Mouse (Mus musculus) erythroblast, embryonic 14.5 days (primary cell): ENCODE data around the gene Add3. TPM values are rescaled to one million over a fixed set of nuclear protein-coding genes. Genes with fewer than 3 reads are reported as not detected.

ENCODE experiments used
- H3K27me3 ChIP-seq: 2 replicates; pipeline ENCODE4 v1.6.1; 2012; ENCODE audit warnings: inconsistent platforms; ENCODE audit not compliant: control insufficient read depth
- H3K36me3 ChIP-seq: 2 replicates; pipeline ENCODE4 v1.6.1; 2012; ENCODE audit warnings: mild to moderate bottlenecking, inconsistent platforms; ENCODE audit not compliant: control insufficient read depth
- H3K4me1 ChIP-seq: 2 replicates; pipeline ENCODE4 v1.6.1; 2012; ENCODE audit warnings: inconsistent platforms; ENCODE audit not compliant: control insufficient read depth
- H3K4me3 ChIP-seq: replicated peaks from 2 replicates; pipeline ENCODE3; 2012; ENCODE audit warnings: moderate library complexity, mild to moderate bottlenecking, inconsistent platforms
- H3K9me3 ChIP-seq: 2 replicates; pipeline ENCODE4 v1.6.1; 2012; ENCODE audit warnings: low read length, inconsistent platforms, mixed read lengths; ENCODE audit not compliant: control insufficient read depth
- GATA1 ChIP-seq: IDR thresholded peaks from 2 replicates; pipeline ENCODE4 v1.6.1; 2012; ENCODE audit warnings: low read length, inconsistent platforms, mixed read lengths
- TAL1 ChIP-seq: IDR thresholded peaks from 3 replicates; pipeline ENCODE4 v1.6.1; 2012; ENCODE audit warnings: low read length, inconsistent platforms, mixed read lengths
- polyA plus RNA-seq: library from polyadenylated mRNA; stranded (reverse); fragments of >175 nt; gene quantifications from 2 replicates; pipeline ENCODE4 v1.2.3, GENCODE M21; 2012

Gene Add3
- polyA plus RNA-seq, 1 experiment, result 0.18 TPM

DNA sequence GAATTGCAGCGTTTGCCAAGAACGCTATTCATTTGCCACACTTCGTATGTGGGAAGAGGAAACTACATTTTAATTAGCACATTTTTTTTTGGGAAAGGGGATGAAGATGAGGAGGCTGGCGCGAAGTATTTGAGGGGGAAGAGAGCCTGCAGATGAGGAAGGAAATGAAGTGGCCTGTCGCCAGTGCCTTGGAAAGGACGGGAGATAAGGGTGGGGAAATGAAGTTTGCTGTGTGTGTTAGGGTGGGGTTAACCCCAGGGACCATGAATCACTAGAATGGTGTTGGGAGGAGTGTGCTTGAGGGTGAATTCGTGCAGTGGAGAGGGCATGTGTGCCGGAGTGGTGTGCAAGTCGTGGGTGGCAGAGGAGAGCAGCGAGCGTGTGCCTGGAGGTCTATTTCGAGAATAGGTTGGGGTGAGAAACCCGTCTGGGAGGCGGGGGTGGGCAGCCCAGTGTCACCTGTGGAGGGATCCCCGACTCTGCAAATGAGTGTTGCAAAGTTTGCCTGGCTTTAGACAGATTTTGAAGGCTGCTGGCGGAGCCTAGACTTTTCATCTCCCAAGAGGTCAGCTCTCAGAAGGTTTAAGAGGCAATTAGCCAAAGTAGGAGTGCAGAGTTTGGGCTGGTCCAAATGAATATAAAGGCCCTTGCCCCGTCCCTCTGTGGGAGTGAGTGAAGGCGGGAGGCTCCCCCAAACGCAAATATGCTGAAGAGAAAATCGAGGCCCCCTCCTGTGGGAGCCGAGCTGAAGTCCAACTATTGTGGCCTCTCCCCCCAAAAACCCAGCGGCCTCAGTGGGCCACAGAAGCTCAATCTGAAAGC, 1.2 kb downstream of the Add3 start:
- no peak for TF ChIP-seq GATA1
- TF ChIP-seq TAL1, result no peak
- peaks cover 38% of the 10 kb centered on the region for H3K4me1 ChIP-seq

DNA sequence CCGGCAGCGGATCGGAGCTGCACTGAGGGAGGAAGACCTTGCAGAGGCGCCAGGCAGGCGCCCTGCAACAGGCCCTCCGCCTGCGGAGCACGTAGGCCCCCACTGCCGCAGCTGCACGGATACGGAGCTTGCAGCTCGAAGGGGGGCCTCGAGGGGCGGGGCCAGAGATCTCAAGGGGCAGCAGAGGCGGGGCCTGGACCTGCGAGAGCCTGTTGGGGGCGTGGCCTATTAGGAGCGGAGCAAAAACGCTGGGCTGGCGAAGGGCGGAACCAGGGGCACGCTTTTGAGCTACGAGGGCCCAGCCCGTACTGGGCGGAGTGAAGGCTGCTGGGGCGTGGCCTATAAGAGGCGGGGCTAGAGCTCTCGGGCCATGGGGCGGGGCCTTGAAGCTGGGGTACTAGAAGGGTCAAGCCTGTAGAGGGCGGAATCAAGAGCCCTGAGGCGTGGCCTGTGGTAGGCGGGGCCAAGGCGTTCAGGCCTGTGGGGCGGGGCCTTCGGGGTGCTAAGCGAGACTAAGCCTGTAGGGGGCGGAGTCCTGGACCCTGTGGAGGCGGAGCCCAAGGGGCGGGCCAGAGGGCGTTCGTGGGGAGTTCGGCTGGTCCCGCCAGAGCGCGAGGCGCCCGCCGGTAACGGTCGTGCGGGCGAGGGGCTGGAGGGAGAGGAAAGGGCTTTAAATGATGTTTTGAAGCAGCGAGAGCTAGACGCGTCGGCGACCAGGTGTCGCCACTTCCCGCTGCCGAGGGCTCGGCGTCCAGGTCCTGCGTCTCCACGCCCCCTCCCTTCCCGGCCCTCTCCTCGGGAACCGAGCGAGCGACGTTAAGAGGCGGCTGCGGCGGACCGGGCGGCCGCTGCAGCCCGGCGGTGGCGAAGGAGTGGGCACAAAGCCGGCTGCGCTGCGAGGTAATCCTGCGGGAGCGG, 2.2 kb downstream of the Add3 start:
- Histone ChIP-seq H3K36me3 (no peaks in the 10 kb centered on the region), H3K4me3 (peak overlapping the region; percentile 82), H3K4me1 (peaks cover 38% of the 10 kb centered on the region), H3K9me3 (peaks cover 2% of the 10 kb centered on the region; the same call in 1 of the 2 replicates), H3K27me3 (peaks cover 54% of the 10 kb centered on the region)
- TF ChIP-seq TAL1 (no peak), GATA1 (no peak)

More for the DNA sequence above, 1.2 kb downstream of the Add3 start:
- Histone ChIP-seq H3K36me3 (no peaks in the 10 kb centered on the region), H3K9me3 (peaks cover 2% of the 10 kb centered on the region; the same call in 1 of the 2 replicates), H3K4me3 (peak overlapping the region; percentile 82), H3K27me3 (peaks cover 54% of the 10 kb centered on the region)

GRCm38 (mm10) chr19:53143108-53143971, 3.1 kb downstream of the Add3 start:
- no peaks in the 10 kb centered on the region for H3K36me3 ChIP-seq

DNA sequence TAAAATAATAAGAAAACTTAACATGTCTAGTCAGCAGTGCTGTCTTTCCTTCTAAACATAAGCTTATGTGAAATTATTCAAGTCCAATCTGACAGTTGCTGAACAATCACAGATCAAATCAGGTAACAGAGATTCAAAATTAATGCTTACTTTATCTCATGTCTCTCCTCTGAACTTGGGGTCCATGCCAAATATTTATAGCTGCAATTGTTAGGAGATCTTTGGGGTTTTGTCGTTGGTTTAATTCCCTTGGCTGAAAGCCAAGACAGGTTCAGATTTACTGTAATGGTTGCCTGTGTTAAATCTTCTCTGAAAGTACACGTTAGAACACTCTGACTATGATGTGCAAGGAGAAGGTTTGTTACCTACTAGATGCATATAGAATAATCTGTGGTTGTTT, 4.8 kb downstream of the Add3 start:
- no peak for TF ChIP-seq TAL1
- no peak for TF ChIP-seq GATA1
- peaks cover 2% of the 10 kb centered on the region; the same call in 1 of the 2 replicates for H3K9me3 ChIP-seq
- peaks cover 38% of the 10 kb centered on the region for H3K4me1 ChIP-seq
- peaks cover 41% of the 10 kb centered on the region for H3K27me3 ChIP-seq
- no peak overlapping the region for H3K4me3 ChIP-seq
- H3K36me3 ChIP-seq, result no peaks in the 10 kb centered on the region

More at GRCm38 (mm10) chr19:53143108-53143971, 3.1 kb downstream of the Add3 start:
- peaks cover 38% of the 10 kb centered on the region for H3K4me1 ChIP-seq
- TF ChIP-seq TAL1, result no peak
- peak overlapping the region; percentile 82 for H3K4me3 ChIP-seq
- peaks cover 53% of the 10 kb centered on the region for H3K27me3 ChIP-seq
- peaks cover 2% of the 10 kb centered on the region; the same call in 1 of the 2 replicates for H3K9me3 ChIP-seq

DNA sequence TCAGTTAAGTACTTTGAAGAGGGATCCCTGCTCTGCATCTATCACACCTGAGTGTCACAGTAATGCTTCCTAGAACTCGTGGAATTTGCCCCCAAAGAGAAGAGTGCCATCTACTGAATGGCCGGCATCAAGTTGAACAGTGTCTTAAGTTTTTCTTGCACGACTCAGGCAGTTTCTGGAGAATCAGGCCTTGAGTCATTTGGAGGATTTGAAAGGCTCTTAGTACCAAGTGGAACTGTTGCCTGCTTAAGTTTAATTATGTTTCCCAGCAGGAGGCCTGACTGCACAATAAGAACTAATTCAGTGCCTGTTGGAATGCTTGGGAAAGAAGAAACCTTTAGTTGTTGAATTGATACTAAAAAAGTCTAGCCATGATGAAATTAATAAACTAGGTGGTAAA, 9.1 kb downstream of the Add3 start:
- no peak overlapping the region for H3K4me3 ChIP-seq
- H3K36me3 ChIP-seq, result no peaks in the 10 kb centered on the region
- no peaks in the 10 kb centered on the region for H3K9me3 ChIP-seq
- TF ChIP-seq TAL1, result no peak
- no peak for TF ChIP-seq GATA1
- peaks cover 1% of the 10 kb centered on the region for H3K27me3 ChIP-seq
- peaks cover 3% of the 10 kb centered on the region for H3K4me1 ChIP-seq

DNA sequence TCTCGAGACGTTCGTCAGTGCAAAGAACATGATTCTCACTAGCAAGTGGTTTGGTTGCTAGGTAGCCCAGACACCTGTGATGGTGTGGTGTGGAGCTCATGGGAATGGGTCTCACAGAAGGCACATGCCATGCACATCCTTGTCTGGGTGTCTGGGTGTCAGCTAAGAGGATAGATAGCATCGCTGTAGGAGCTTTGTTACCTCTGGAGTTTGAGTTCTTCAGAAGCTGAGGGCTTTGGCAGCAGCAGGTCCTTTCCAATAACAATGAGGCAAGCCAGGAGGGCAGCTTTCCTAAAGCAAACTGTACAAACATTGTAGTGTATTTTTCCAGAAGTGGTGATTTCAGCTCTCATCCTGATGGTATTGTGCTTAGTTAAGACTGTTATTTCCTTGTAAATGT, 12.2 kb downstream of the Add3 start:
- Histone ChIP-seq H3K4me1 (peaks cover 3% of the 10 kb centered on the region), H3K9me3 (no peaks in the 10 kb centered on the region), H3K27me3 (no peaks in the 10 kb centered on the region), H3K36me3 (no peaks in the 10 kb centered on the region), H3K4me3 (no peak overlapping the region)
- TF ChIP-seq TAL1, result no peak
- no peak for TF ChIP-seq GATA1

DNA sequence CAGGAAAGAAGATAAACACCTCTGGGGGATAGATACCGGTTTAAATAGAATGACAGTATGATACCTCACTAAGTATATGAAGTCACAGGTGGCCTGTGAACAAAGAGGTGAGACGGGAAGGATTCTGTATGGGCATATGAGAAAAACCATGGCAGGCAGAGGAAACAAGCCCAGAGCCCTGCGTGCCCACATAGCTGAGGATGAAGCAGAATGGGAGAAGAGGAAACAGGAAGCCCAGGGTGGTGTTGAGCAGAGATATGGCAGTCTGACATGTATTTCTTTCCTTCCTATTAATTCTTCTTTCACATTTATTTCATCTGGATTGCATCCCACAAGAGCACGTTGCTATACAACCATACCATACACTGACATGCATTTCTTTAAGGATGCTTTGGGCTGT, 12.9 kb downstream of the Add3 start:
- no peak overlapping the region for H3K4me3 ChIP-seq
- H3K4me1 ChIP-seq, result peaks cover 3% of the 10 kb centered on the region
- no peaks in the 10 kb centered on the region for H3K9me3 ChIP-seq

GRCm38 (mm10) chr19:53154156-53154555, 13.9 kb downstream of the Add3 start:
- Histone ChIP-seq H3K27me3 (no peaks in the 10 kb centered on the region), H3K9me3 (no peaks in the 10 kb centered on the region), H3K4me1 (peaks cover 3% of the 10 kb centered on the region), H3K4me3 (no peak overlapping the region), H3K36me3 (no peaks in the 10 kb centered on the region)
- TF ChIP-seq TAL1 (no peak), GATA1 (no peak)

More for the DNA sequence above, 12.9 kb downstream of the Add3 start:
- TF ChIP-seq GATA1 (no peak), TAL1 (no peak)
- H3K36me3 ChIP-seq, result no peaks in the 10 kb centered on the region
- H3K27me3 ChIP-seq, result no peaks in the 10 kb centered on the region
